Mouse (Mus musculus) bone marrow macrophage, adult 2 months (primary cell): ENCODE measurements around the gene Asb13. TPM values are rescaled to one million over a fixed set of nuclear protein-coding genes. Genes with fewer than 3 reads are reported as not detected.

Source experiments
- H3K27ac ChIP-seq: 2 replicates; pipeline ENCODE4 v1.5.1; 2012; ENCODE audit warnings: low read depth, low read length; ENCODE audit not compliant: insufficient read depth
- H3K4me1 ChIP-seq: 2 replicates; pipeline ENCODE4 v1.6.1; 2012; ENCODE audit warnings: low read length; ENCODE audit not compliant: control insufficient read depth, insufficient read depth
- H3K4me3 ChIP-seq: 2 replicates; pipeline ENCODE4 v1.5.1; 2012; ENCODE audit warnings: mild to moderate bottlenecking, low read length, moderate library complexity; ENCODE audit not compliant: insufficient read depth
- CTCF ChIP-seq: IDR thresholded peaks from 2 replicates; pipeline ENCODE4 v1.5.1; 2012; ENCODE audit warnings: low read depth, mild to moderate bottlenecking, low read length, moderate library complexity
- POLR2A ChIP-seq: IDR thresholded peaks from 2 replicates; pipeline ENCODE4 v1.6.1; 2012; ENCODE audit warnings: mild to moderate bottlenecking, low read depth, low read length, borderline replicate concordance
- polyA plus RNA-seq: library from polyadenylated mRNA; stranded (reverse); fragments of >200 nt; gene quantifications from 2 replicates; pipeline ENCODE4 v1.2.4, GENCODE M21; 2012; ENCODE audit not compliant: missing spikeins, insufficient read depth, insufficient read length

The Asb13 gene
- polyA plus RNA-seq, 1 experiment: 10.6 TPM

DNA sequence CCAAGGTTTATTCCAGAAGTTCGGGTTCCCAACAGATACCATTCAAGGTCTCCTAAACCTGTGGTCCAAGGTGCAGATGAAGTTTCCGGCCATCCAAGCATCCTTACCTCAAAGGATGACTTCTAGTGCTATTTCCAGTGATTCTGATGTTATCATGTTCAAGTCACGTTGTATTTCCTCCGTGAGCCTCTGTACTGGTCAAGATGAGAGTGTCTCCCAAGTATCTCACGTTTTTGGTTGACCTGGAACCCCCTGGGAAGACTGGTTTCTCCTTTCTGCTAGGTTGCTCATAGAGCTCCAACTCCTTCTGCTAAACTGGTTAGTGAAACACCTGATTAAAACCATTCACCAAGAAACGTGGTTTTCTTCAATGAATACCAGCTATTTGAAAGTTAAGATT, 701 bp upstream of the Asb13 start:
- H3K4me1 ChIP-seq: peaks cover 3% of the 10 kb centered on the region; the same call in 1 of the 2 replicates
- no peak overlapping the region for H3K4me3 ChIP-seq
- TF ChIP-seq POLR2A (no peak), CTCF (no peak)
- H3K27ac ChIP-seq: no peak overlapping the region

DNA sequence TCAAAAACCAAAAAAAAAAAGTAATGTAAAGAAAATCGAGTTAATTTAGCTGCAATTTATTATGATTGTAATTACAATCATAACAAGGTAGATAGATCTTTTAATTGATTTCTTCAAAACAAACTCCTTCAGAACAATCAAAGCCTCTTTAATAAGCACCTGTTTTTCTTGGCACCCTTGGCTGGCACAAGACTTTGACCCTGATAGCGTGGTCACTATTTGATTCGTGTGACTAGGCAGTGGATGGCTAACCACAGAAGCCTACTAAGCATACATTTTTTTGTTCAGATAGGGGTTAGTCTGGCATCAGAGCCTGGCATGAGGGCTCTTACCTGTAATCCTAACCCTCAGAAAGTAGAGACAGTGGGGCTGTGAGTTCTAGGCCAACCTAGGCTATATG, 1.2 kb downstream of the Asb13 start:
- no peak for TF ChIP-seq CTCF
- no peak for TF ChIP-seq POLR2A
- Histone ChIP-seq H3K27ac (no peak overlapping the region), H3K4me3 (no peak overlapping the region), H3K4me1 (peaks cover 3% of the 10 kb centered on the region; the same call in 1 of the 2 replicates)

DNA sequence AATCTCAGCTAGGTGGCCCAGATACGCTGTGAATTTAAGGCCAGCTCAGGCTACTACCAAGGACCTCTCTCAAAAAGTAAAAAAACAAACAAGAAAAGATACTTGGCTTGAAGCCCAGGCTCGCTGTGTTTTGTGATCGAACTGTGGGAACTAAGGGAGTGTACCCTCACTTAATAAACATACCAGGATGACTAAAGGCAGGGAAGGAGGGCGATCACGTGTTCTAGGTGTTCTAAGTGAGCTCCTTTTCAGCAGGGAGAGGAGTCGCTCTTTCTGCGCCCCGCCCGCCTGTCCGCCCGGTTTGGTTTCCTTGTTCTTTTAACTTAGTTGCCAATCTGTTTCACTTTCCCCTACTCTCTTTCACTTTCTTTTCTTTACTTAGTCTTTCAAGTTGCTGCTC, 3.0 kb downstream of the Asb13 start:
- TF ChIP-seq CTCF (no peak), POLR2A (no peak)
- Histone ChIP-seq H3K4me3 (no peak overlapping the region), H3K27ac (no peak overlapping the region), H3K4me1 (peaks cover 3% of the 10 kb centered on the region; the same call in 1 of the 2 replicates)

DNA sequence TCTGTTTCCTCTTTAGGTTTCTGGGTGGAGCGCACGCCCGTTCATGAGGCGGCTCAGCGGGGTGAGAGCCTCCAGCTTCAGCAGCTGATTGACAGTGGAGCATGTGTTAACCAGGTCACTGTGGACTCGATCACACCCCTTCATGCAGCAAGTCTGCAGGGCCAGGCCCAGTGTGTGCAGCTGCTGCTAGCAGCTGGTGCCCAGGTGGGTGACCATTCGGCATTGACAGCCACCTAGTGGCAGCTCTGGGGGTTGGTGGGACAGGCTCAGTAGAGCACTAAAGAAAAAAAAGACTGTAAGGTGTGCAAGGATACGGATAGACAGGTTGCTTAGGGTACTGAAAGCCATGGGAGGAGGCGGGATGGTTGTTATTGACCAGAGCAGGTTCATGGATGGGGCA, 8.2 kb downstream of the Asb13 start:
- no peak for TF ChIP-seq CTCF
- no peak for TF ChIP-seq POLR2A
- Histone ChIP-seq H3K4me3 (no peak overlapping the region), H3K4me1 (no peaks in the 10 kb centered on the region), H3K27ac (no peak overlapping the region)

DNA sequence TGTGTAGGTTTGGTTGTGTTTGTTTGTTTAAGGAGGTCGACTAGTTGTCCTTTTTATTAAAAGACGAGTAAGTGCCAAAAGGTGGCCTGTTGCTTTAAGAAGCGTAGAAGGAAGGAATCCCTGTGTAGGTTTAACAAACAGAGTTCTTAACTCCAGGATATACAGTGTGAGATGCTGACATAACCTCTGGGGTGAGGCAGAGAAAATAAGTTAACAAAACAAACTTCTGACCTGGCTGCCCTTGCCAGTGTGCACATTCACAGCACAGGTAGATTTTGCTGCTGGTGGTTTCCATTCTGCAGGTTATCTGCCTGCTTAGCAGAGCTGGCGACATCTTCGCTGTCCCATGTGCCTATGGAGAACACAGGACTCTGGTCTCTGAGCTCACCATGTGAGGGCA, 8.7 kb downstream of the Asb13 start:
- no peak overlapping the region for H3K4me3 ChIP-seq
- no peaks in the 10 kb centered on the region for H3K4me1 ChIP-seq
- no peak overlapping the region for H3K27ac ChIP-seq
- TF ChIP-seq CTCF (no peak), POLR2A (no peak)

DNA sequence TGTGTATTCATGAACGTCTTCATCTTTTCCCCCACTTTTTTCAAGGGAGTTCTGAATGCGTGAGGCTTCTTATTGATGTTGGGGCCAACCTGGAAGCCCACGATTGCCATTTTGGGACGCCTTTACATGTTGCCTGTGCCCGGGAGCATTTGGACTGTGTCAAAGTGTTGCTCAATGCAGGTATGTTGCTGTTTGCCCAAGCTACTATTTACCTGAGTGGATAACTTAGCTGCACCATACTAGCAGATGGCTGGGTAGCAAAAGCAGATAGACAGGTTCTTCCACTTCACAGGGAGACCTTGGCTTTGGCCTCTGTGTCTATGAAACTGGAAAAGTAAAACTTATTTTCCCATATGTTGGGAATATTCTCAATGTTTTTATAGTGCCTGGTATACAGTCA, 11.0 kb downstream of the Asb13 start:
- H3K4me1 ChIP-seq: no peaks in the 10 kb centered on the region

DNA sequence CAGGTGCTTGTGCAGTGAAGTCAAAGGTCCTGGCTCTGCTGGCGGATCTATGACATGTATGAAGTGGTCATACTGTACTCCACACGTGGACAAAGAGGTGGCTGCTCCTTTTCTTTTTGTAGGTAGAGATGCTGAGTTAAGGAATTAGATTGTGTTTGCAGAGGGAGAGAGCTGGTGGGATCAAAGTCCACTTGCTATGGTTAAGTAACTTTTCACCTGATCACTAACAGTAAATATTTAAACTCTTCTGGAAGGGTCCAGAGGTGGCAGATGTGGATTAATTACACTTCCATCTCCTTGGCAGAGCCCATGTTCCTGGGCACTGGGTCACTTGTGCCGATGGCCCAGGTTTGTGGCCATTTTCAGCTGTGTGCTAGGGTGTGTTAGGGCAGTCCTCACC, 12.1 kb downstream of the Asb13 start:
- Histone ChIP-seq H3K27ac (no peak overlapping the region), H3K4me3 (no peak overlapping the region), H3K4me1 (no peaks in the 10 kb centered on the region)
- TF ChIP-seq CTCF (no peak), POLR2A (no peak)

More for the DNA sequence above, 11.0 kb downstream of the Asb13 start:
- no peak overlapping the region for H3K4me3 ChIP-seq
- no peak overlapping the region for H3K27ac ChIP-seq
- TF ChIP-seq POLR2A (no peak), CTCF (no peak)

DNA sequence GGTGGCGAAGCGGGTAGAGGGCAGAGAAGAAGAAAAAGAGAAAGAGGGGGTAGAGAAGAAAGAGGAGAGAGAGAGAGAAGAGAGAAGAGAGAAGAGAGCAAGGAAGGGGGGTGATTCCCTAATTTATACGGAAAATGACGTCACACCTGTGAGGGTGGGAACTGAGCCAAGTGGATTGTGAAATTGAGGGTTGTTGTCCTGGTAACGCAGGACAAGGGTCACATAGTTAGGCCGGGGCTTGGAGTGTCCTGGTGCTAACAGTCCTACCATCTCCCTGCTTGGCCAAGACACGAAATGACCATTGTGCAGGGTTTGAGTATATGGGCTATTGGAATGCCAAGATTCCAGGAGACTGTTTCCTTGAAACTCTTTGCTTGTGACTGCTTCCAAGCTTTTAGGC, 12.7 kb downstream of the Asb13 start:
- no peak for TF ChIP-seq POLR2A
- no peak for TF ChIP-seq CTCF
- no peak overlapping the region for H3K4me3 ChIP-seq
- no peaks in the 10 kb centered on the region for H3K4me1 ChIP-seq
- no peak overlapping the region for H3K27ac ChIP-seq

DNA sequence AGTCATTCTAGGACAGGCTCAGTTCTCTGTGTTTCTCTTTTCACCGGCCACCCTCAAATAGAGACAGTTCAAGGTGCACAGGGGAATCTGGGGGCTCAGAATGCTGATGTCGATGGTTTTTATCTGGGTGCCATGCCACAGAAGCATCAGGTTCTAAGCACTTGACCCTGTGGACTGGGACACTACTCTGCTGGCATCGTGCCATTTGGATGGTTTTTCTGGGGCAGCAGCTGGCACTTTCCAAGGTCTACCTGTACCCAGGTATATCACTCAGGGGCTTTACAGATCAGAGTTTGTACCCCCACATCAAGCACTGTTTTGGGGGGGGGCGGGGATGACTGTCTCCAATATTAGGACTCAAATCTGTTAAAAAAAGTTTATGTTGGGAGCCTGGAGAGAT, 16.7 kb downstream of the Asb13 start:
- no peak overlapping the region for H3K4me3 ChIP-seq

DNA sequence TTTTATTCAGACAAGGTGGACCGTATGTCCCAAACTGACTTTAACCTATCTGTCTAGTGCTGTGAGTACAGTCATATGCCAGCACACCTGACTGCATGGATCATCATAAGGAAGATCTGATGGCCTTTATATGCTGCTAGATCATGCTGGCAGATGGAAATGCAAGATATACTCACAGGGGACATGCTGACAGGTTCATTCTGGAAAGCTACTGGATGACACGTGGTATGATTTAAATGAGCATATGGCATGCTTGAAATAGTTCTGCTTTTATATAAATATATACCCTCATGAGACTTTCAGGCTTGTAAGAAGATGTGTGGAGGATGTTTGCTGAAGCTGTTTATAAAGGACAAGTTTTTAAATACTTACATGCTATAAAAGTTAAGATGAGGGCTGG, 20.6 kb downstream of the Asb13 start:
- Histone ChIP-seq H3K4me3 (no peak overlapping the region), H3K4me1 (no peaks in the 10 kb centered on the region), H3K27ac (no peak overlapping the region)
- no peak for TF ChIP-seq POLR2A
- no peak for TF ChIP-seq CTCF

More for the DNA sequence above, 16.7 kb downstream of the Asb13 start:
- Histone ChIP-seq H3K4me1 (no peaks in the 10 kb centered on the region), H3K27ac (no peak overlapping the region)
- TF ChIP-seq CTCF (no peak), POLR2A (no peak)

DNA sequence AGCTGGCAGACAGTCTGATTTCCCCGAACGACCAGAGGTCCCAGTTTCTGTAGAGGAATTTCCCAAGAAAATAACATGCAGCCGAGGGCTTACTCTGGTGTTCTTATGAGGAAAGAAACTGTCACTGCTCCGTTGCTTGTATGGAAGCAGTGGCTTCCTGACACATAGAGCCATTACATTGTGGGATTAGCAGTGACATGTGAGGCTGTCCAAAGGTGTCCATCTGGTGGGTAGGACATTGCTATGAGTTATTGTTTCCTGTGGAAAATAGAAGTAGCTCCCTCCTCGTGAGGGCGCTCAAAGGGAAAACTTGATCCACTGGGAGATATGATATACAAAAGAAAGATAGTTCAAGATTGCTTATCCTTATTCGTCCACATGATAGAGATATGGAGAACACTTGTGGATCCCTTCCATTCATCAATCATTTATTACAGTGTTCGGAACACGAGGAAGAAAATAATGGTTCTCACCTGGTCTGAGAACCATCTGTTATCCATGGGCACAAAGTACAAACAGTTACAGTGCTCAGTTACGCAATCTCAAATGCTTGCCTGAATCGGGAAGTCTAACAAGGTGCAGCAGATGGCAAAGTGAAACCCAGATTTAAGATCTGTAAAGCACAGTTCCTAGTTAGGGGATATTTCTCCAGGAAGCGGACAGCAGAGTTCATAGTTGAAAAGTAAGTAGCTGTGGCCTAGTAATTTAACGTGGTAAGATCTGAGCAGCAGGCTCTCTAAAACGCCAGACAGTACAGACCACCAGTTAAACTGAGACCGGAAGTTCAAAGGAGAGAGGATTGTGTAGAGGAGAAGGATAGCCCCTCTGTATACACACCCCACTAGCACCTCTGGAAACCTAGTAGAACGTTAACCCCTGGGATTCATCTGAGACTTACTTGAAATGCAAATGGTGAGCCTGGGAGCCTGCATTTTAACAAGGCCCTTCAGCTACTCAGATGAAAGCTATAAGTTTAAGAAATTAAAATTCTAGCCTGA, 25.6 kb downstream of the Asb13 start:
- Histone ChIP-seq H3K27ac (no peak overlapping the region), H3K4me3 (no peak overlapping the region), H3K4me1 (no peaks in the 10 kb centered on the region)
- TF ChIP-seq POLR2A (no peak), CTCF (no peak)
